Mouse (Mus musculus): ENCODE results near the gene Gtf3c4. TPM values are rescaled to one million over a fixed set of nuclear protein-coding genes. Genes with fewer than 3 reads are reported as not detected.

The Gtf3c4 gene
- polyA plus RNA-seq, 1 experiment from 2014 or later = 22.0 TPM

Other genes with a start within 250 kb of the Gtf3c4 start
- 0.43 and 0.67 TPM in 2 replicates for gene Gfi1b, start 218.4 kb downstream of the Gtf3c4 start, polyA plus RNA-seq (2015; fragmentation: Nextera tagmentation; extraction: Ambion mirVana)
- 37.1 and 38.4 TPM in 2 replicates for gene Tsc1, start 199.1 kb downstream of the Gtf3c4 start, polyA plus RNA-seq (2015; fragmentation: Nextera tagmentation; extraction: Ambion mirVana)
- gene Spaca9, start 140.6 kb downstream of the Gtf3c4 start, polyA plus RNA-seq (2015; fragmentation: Nextera tagmentation; extraction: Ambion mirVana) = 1.1 and 1.6 TPM in 2 replicates
- gene Ak8, start 140.2 kb downstream of the Gtf3c4 start, polyA plus RNA-seq (2015; fragmentation: Nextera tagmentation; extraction: Ambion mirVana) = 2.2 and 2.6 TPM in 2 replicates
- 14.1 and 16.9 TPM in 2 replicates for gene Ddx31, start within 50 bp of the Gtf3c4 start, polyA plus RNA-seq (2015; fragmentation: Nextera tagmentation; extraction: Ambion mirVana)
- gene Barhl1, start 76.3 kb upstream of the Gtf3c4 start, polyA plus RNA-seq (2015; fragmentation: Nextera tagmentation; extraction: Ambion mirVana) = 29.8 and 41.8 TPM in 2 replicates
- 0.48 and 0.63 TPM in 2 replicates for gene Cfap77, start 214.7 kb upstream of the Gtf3c4 start, polyA plus RNA-seq (2015; fragmentation: Nextera tagmentation; extraction: Ambion mirVana)
- 10.1 and 10.4 TPM in 2 replicates for gene Ttf1, start 219.9 kb upstream of the Gtf3c4 start, polyA plus RNA-seq (2015; fragmentation: Nextera tagmentation; extraction: Ambion mirVana)